In the genomic region with DNA sequence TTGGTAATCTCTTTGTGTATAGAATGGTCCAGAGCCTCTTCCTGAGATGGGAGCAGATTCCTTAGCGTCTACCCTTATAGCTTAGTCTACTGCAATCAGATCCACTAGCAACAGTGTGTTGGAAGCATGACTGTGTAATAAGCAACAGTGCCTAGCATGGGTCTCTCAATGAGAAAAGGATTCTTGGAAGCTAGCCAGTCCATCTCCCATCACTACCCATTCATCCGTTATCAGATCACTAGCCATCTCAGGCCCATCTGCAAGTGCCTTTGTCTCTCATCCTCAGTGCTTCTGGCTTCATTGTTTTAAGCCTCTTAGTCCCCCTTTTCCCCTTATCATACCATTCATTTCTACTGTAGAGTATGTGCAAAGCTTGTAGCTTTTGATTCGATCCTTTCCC, we compare ENCODE assay signal across 22 mouse cellular contexts. TPM values are rescaled to one million over a fixed set of nuclear protein-coding genes. Genes with fewer than 3 reads are reported as not detected.
DNase-seq lines count a peak whose midpoint lies in the region; TF ChIP-seq lines count a peak whose summit lies in the region.
"Had no signal": no experiment of that assay in that cellular context is flagged by ENCODE, and none has a peak within 500 bp of the region (broad histone marks: within the 10 kb centered on the region; RNA-seq: fewer than 3 reads in every experiment).

No protein-coding gene starts in this region.

- no peak overlapping the region for H3K4me3 ChIP-seq in left cerebral cortex, adult 2 months
- H3K4me3 ChIP-seq: embryonic facial prominence, embryonic 10.5 days; gastrocnemius, adult 2 months; heart, embryonic 10.5 days; hindbrain, embryonic 15.5 days had no signal

- H3K27ac ChIP-seq in left cerebral cortex, adult 2 months: no peak overlapping the region
- H3K27ac ChIP-seq: embryonic facial prominence, embryonic 10.5 days; gastrocnemius, adult 2 months; heart, embryonic 10.5 days; hindbrain, embryonic 15.5 days had no signal

- peak; percentile 49 for DNase-seq in heart, adult 11 months
- DNase-seq in heart, adult 9 months (ENCODE audit: low spot score in 2 of 2): no peak
- peak; percentile 15 for DNase-seq in left cerebral cortex, postnatal 4 days
- DNase-seq in left cerebral cortex, adult 2 months (ENCODE audit: extremely low spot score in 1 of 2, low spot score in 2 of 2): no peak
- peak; percentile 23 for DNase-seq in Muller cell, postnatal 12 days (ENCODE audit: inconsistent ontology term)
- DNase-seq in brain, embryonic 14.5 days (ENCODE audit: low read depth): peak; percentile 49
- DNase-seq: adrenal gland, adult 8-10 months; cerebellum, adult 18-20 months; cerebellum, adult 9-11 months; forebrain, postnatal 0 days; gastrocnemius, adult 2 months; gastrocnemius, postnatal 25 days; heart, postnatal 10 days; heart, postnatal 4 days; kidney, adult 18-20 months had no signal

- intact Hi-C loops in left cerebral cortex, postnatal 4 days (cut with DNase I): no loop called here
- intact Hi-C loops in left cerebral cortex, adult 2 months (cut with DNase I): no loop called here

- no peak for TF ChIP-seq CTCF in left cerebral cortex, adult 2 months (IDR thresholded peaks at IDR 0.05)
- TF ChIP-seq CTCF in brain, embryonic 14.5 days (IDR thresholded peaks at IDR 0.05; ENCODE audit: borderline replicate concordance, extremely low read depth, insufficient read depth, insufficient read length): no peak

- no peak for TF ChIP-seq POLR2A in brain, embryonic 14.5 days (IDR thresholded peaks at IDR 0.05; ENCODE audit: borderline replicate concordance, extremely low read depth, insufficient read depth, insufficient read length, poor library complexity, severe bottlenecking)

RNA-seq across cellular contexts. Expression of a gene that starts 23.7 kb away (rescaled TPM):
- total RNA-seq in left cerebral cortex, postnatal 4 days (2021): 1 to 10 TPM; 1.3 to 1.5 TPM
- 1 to 10 TPM; 1.7 to 2.6 TPM for total RNA-seq in left cerebral cortex, adult 2 months (2021)
- 0.24 and 0.44 TPM in 2 replicates for polyA plus RNA-seq in brain, embryonic 14.5 days (2012; rRNA removed)
- total RNA-seq: ES-E14; gastrocnemius, postnatal 25 days; granulocyte monocyte progenitor cell, adult 5-6 weeks; heart, postnatal 10 days; heart, postnatal 4 days had no signal
- polyA plus RNA-seq: heart, embryonic 10.5 days; heart, embryonic 14.5 days had no signal

RNA-seq across cellular contexts. Expression of a gene that starts 53.9 kb away (rescaled TPM):
- total RNA-seq in left cerebral cortex, postnatal 4 days (2021): not detected
- under 1 TPM; 0.14 to 0.18 TPM for total RNA-seq in left cerebral cortex, adult 2 months (2021)
- polyA plus RNA-seq in brain, embryonic 14.5 days (2012; rRNA removed): not detected in 2 replicates
- total RNA-seq: adrenal gland, postnatal 4 days; forebrain, postnatal 0 days; gastrocnemius, adult 2 months; gastrocnemius, postnatal 25 days; granulocyte monocyte progenitor cell, adult 5-6 weeks; heart, postnatal 10 days; heart, postnatal 4 days had no signal
- polyA plus RNA-seq: heart, embryonic 14.5 days had no signal

Comparison
In these comparisons a context has a peak if more than half of its experiments do, and no peak if none do; other contexts are left out.
1. DNase-seq: peak in heart, adult 11 months (single experiment), left cerebral cortex, postnatal 4 days (single experiment), Muller cell, postnatal 12 days (single experiment) and brain, embryonic 14.5 days (single experiment); none in heart, adult 9 months (0 of 2) and left cerebral cortex, adult 2 months (0 of 2).